Mouse (Mus musculus) bone marrow macrophage, adult 2 months (primary cell): Measurements from ENCODE around the gene Zfp110. TPM values are rescaled to one million over a fixed set of nuclear protein-coding genes. Genes with fewer than 3 reads are reported as not detected.
A peak's percentile ranks its signal among the peaks of the same experiment; 100 is the strongest.
"Not testable (repeated sequence)": the region's sequence is repeated elsewhere in the genome, so short reads cannot be mapped to it uniquely, and the experiment has no call there.

ENCODE experiments used
- H3K27ac ChIP-seq: 2 replicates; pipeline ENCODE4 v1.5.1; 2012; ENCODE audit warnings: low read depth, low read length; ENCODE audit not compliant: insufficient read depth
- H3K4me1 ChIP-seq: 2 replicates; pipeline ENCODE4 v1.6.1; 2012; ENCODE audit warnings: low read length; ENCODE audit not compliant: control insufficient read depth, insufficient read depth
- H3K4me3 ChIP-seq: 2 replicates; pipeline ENCODE4 v1.5.1; 2012; ENCODE audit warnings: mild to moderate bottlenecking, low read length, moderate library complexity; ENCODE audit not compliant: insufficient read depth
- CTCF ChIP-seq: IDR thresholded peaks from 2 replicates; pipeline ENCODE4 v1.5.1; 2012; ENCODE audit warnings: low read depth, mild to moderate bottlenecking, low read length, moderate library complexity
- POLR2A ChIP-seq: IDR thresholded peaks from 2 replicates; pipeline ENCODE4 v1.6.1; 2012; ENCODE audit warnings: mild to moderate bottlenecking, low read depth, low read length, borderline replicate concordance
- polyA plus RNA-seq: library from polyadenylated mRNA; stranded (reverse); fragments of >200 nt; gene quantifications from 2 replicates; pipeline ENCODE4 v1.2.4, GENCODE M21; 2012; ENCODE audit not compliant: missing spikeins, insufficient read depth, insufficient read length

Zfp110 gene
- 19.9 and 20.4 TPM in 2 replicates for polyA plus RNA-seq

DNA sequence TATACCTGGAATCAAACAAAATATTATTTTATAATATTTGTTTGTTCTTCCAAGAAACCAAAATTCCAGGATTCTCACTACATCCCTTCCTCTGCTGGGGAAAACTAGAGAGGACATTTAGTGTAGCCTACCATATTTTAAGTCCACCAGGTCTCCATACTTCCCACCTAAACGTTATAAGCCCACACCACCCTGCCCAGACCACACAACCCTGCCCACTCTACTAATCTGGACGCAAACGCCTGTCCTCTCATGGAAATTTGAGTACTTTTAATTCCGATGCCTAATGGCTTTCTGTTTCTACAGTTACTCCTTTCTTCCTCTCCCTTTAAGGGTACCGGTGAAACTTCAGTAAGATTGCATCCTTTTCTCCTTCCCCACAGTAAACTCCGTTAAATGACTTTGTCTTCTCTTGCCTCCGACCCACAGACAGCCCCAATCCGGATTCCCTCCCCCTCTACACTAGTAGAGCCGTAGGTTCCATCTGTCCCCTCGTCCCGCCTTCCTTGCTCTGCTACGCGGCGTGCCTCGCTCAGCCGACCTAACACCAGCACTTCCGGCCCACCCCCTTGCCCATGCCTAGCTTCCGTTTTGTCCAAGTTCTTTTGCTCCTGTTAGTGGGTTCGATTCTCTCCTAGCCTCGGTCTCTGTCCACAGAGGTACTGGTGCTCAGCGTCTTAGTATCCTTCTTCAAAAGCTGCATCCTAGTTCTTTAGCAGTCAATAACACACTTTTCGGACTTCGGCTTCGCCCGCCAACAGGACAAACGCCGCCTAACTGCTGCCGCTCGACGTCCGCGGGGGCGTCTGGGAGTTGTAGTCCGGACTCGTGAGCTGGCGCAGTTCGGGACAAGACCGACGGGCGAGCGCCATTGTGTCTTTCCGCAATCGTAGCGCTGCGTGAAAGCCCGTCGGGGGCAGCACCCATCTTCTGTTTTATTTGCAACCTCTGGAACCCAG, at the start of gene Zfp110:
Zfp110 (plus strand) TSS at position 600 of the 959 bp plus-strand sequence.
- H3K27ac ChIP-seq, result peak within 1 kb of the TSS; percentile 78
- TF ChIP-seq POLR2A, result 0 out of 2 replicates have a peak, but pooled peaks have one; percentile 59
- no peak for TF ChIP-seq CTCF
- H3K4me3 ChIP-seq, result peak within 1 kb of the TSS; percentile 78
- no peaks in the 10 kb centered on the region for H3K4me1 ChIP-seq

DNA sequence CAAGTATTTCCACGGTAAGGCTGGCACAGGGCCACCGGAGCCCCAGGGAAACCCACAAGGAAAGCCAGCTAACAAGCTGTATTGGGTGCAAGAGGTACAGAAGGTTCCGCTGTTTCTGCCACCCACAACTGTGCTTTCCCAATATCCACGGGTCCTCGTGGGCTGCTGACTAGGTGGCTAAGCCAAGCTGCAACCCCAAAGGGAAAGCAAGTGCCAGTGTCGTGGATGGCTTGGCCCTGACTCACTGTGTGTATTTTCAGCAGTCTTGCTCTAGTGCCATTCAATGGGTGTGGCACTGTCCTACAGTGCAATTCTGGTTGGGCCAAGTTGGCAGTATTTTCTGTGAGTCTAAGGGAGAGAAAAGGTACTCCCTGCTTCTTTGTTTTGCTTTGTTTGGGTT, 47.2 kb upstream of the Zfp110 start:
- Histone ChIP-seq H3K27ac (no peak overlapping the region), H3K4me1 (no peaks in the 10 kb centered on the region), H3K4me3 (no peak overlapping the region)
- TF ChIP-seq POLR2A, result no peak
- no peak for TF ChIP-seq CTCF

DNA sequence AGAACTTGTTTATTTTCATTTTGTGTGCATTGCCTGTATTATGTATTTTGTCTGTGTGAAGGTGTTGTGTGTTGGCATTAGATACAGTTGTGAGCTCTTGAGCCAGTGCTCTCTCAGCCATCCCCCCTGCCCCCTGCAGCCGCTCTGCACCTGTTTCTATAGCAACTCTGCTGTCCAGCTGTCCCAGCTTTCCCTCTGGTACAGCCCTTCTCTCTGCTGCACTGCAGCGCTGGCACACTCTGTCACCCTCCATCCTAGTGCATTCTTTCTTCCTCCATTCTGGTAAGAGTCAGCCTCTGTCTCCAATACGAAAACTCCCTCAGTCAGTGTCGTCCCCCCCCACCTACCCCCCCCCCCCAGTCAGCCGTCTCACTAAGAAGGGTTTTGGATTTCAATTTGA, 46.5 kb upstream of the Zfp110 start:
- no peak overlapping the region for H3K27ac ChIP-seq
- H3K4me1 ChIP-seq, result no peaks in the 10 kb centered on the region
- H3K4me3 ChIP-seq, result no peak overlapping the region
- TF ChIP-seq CTCF (no peak), POLR2A (no peak)

DNA sequence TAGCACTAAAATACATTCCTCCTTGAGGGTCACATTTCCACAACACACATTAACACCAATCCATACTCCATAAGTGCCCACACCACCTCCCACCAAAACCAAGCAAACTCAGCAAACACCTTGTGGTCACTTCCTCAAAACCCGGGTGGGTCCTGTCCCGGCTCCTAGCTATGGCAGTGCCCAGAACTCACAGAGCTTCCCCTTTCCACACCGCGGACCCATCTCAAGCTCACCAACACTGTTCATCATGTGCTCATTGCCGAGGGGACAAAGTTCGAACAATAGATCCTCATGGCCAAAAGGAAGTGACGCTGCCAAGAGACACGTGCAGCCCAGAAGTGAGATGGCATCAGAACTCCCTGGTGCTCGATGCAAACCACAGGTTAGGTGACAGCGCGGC, 41.9 kb upstream of the Zfp110 start:
- not testable (repeated sequence) for H3K4me1 ChIP-seq

DNA sequence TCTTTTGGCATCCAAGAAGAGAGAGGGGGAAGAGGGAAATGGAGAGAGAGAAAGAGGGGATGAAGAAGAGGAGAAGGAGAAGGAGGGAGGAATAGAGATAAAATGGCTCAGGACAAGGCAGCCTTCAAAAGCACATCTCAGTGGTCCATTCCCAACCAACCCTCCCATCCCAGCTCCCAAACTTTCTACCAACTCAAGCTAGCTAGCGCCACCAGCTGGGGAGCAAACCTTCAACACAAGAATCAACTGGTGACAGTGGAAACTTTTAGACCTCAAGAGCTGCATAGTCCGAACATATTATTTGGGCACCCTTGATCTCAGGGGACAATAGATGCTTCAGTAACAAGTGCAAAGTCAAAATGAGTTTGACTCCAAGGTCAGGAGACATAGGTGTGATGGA, 36.6 kb upstream of the Zfp110 start:
- no peak overlapping the region for H3K4me3 ChIP-seq
- TF ChIP-seq POLR2A (no peak), CTCF (no peak)
- H3K27ac ChIP-seq, result no peak overlapping the region
- H3K4me1 ChIP-seq, result no peaks in the 10 kb centered on the region

More for the DNA sequence above, 41.9 kb upstream of the Zfp110 start:
- not testable (repeated sequence) for H3K4me3 ChIP-seq, H3K27ac ChIP-seq

DNA sequence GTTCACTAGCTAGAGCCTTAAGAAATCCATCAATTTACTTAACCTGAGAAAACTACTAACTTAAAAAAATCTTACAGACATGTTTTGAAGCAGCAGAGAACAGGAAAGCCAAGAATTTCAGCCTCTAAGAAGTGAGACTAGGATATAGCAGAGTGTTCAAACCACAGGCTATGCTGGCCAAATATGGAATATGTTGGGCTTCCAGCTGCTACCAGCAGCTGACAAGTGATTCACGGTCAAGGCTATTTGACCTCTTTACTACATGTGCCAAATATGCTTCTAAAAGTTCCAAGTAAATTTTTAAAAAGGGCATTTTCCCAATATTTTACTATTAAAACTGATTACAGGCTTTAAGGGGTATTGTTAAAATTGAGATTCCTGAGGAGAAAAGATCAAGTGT, 35.0 kb upstream of the Zfp110 start:
- TF ChIP-seq CTCF (no peak), POLR2A (no peak)
- H3K4me3 ChIP-seq, result no peak overlapping the region

DNA sequence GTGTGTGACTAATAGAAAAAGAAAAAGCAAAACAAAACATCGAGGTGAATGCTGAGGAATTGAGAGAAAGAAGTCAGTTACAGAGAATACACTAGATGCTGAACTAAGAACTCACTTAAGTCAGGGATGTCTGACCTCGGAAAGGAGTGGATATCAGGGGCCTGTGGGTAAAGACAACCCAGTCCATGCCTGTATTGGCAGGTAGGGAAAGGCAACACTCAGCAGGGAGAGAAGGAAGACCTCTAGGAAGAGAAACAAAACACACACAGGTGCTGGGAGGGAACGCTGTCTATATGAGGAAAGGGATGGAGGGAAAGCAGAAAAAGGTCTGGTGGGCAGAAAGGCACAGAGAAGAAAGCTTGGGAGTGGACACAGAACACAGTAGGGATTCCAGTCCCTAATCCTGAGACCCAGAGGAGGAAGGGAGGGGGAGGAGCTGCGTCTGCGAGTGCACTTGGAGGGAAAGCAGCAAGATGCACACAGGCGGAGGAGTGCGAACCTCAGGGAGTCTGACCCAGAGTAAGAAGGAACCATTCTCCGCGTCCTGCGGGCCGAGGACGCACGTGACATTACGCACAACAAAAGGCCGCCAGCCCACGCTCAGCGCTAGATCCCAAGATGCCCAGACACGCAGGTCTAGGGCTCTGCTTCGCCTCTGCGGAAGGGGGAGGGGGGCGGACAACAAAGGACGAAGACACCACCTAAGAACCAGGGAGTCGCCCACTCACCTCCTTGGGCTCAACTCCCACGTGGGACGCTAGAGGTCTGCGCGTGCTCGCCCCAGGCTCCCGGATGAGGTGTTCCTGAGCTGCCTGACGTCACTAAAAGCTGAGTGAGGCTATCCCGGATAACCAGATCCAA, 31.5 kb upstream of the Zfp110 start, which contains the start of gene Zscan18:
Zscan18 (minus strand) TSS at position 770 of the 861 bp plus-strand sequence.
- H3K4me3 ChIP-seq, result peak within 1 kb of the TSS; percentile 75
- H3K4me1 ChIP-seq, result no peaks in the 10 kb centered on the region
- TF ChIP-seq CTCF (no peak), POLR2A (no peak)
- H3K27ac ChIP-seq, result no peak within 1 kb of the TSS

More for the DNA sequence above, 35.0 kb upstream of the Zfp110 start:
- no peaks in the 10 kb centered on the region for H3K4me1 ChIP-seq
- no peak overlapping the region for H3K27ac ChIP-seq

DNA sequence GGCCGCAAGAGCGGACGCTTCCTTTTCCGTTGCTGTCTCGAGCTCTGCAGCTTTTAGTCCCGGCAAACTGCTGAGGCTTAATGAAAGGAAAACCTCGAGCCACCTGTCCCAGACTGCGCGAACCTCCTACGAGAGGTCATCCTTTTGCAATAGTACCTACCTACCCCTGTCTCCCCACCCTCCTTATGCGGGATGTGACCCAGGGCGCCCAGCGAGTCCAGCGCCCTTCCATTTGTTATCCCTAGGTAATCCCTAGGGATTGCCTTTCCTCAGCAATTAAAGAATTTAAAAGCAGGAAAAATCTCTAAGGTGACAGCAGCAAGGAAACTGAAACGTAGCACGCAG, 30.9 kb upstream of the Zfp110 start:
- peak overlapping the region; percentile 75 for H3K4me3 ChIP-seq
- H3K27ac ChIP-seq, result no peak overlapping the region
- TF ChIP-seq POLR2A, result no peak
- no peak for TF ChIP-seq CTCF
- no peaks in the 10 kb centered on the region for H3K4me1 ChIP-seq

DNA sequence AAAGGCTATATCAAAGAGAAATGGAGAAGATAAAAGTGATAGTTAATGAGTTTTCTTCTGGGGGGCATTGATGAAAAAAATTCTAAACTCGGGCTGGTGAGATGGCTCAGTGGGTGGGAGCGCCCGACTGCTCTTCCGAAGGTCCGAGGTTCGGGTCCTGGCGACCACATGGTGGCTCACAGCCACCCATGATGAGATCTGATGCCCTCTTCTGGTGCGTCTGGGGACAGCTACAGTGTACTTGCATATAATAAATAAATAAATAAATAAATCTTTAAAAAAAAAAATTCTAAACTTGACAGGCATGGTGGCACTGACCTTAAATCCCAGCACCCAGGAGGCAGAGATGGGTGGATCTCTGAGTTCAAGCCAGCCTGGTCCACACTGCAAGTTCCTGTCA, 19.0 kb upstream of the Zfp110 start:
- H3K4me1 ChIP-seq, result no peaks in the 10 kb centered on the region
- TF ChIP-seq CTCF (no peak), POLR2A (no peak)
- H3K27ac ChIP-seq, result no peak overlapping the region
- no peak overlapping the region for H3K4me3 ChIP-seq
